ENCODE assay signal across 8 mouse cellular contexts in the genomic region with DNA sequence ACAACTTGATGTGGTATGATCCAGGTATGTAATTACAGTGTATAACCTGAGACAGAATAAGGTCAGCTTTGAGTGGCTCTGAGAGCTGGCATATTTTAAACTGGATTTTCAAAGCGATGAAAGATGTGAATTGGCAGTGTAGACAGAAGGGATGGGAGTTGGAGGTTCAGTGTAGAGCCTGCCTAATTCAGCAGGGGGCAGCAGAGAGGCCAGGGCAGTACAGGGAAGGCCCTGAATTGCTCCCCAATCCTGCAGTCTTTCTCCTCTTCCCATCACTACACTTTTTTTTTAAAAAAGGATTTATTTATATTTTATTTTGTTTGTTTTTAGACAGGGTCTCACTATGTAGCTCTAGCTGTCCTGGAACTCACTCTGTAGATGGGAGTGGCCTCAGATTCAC. TPM values are rescaled to one million over a fixed set of nuclear protein-coding genes. Genes with fewer than 3 reads are reported as not detected.
A peak's percentile ranks its signal among the peaks of the same experiment; 100 is the strongest.
DNase-seq lines count a peak whose midpoint lies in the region; ATAC-seq and TF ChIP-seq lines count a peak whose summit lies in the region.

No protein-coding gene starts in this region.

- TF ChIP-seq EP300 in heart, adult 2 months (IDR thresholded peaks at IDR 0.05; ENCODE audit: insufficient read depth, low read depth, low read length) = no peak

- peak; percentile 93 for TF ChIP-seq CTCF in heart, adult 2 months (IDR thresholded peaks at IDR 0.05)

- no peak for ATAC-seq in heart, embryonic 11.5 days (replicated peaks; ENCODE audit: insufficient number of reproducible peaks, low FRiP score, low TSS enrichment)
- no peak for ATAC-seq in liver, embryonic 13.5 days (ENCODE audit: low read depth)

- intact Hi-C loops in heart, adult 2 months (cut with DNase I) = loop anchor here (2.0 to 10.0 kb wide), 2 partner anchors 63 to 249 kb away; partner anchors contain the start of gene Mrps10
- intact Hi-C loops in gastrocnemius, postnatal 14 days (cut with DNase I; ENCODE audit: low total_unique reads) = loop anchor here (10.0 kb wide), 1 partner anchor 61 kb away; no protein-coding TSS in a partner anchor

- no peak overlapping the region for H3K4me3 ChIP-seq in heart, adult 2 months
- no peak overlapping the region for H3K4me3 ChIP-seq in heart, embryonic 11.5 days (ENCODE audit: low read depth, low read length)
- no peak overlapping the region; the same call in 1 of the 2 replicates for H3K4me3 ChIP-seq in liver, embryonic 13.5 days (replicated peaks)

- H3K9ac ChIP-seq in heart, adult 2 months (ENCODE audit: low read depth, low read length) = no peak overlapping the region
- no peak overlapping the region for H3K9ac ChIP-seq in heart, embryonic 11.5 days (ENCODE audit: low read depth, low read length)
- no peak overlapping the region for H3K9ac ChIP-seq in liver, embryonic 13.5 days

- H3K27ac ChIP-seq in heart, adult 2 months = no peak overlapping the region
- no peak overlapping the region for H3K27ac ChIP-seq in heart, embryonic 11.5 days (ENCODE audit: low read depth, low read length)
- no peak overlapping the region for H3K27ac ChIP-seq in liver, embryonic 13.5 days

- H3K4me1 ChIP-seq in heart, adult 2 months (ENCODE audit: control insufficient read depth, insufficient read depth, low read length) = peaks cover 5% of the 10 kb centered on the region
- peaks cover 17% of the 10 kb centered on the region for H3K4me1 ChIP-seq in heart, embryonic 11.5 days (ENCODE audit: control insufficient read depth, insufficient read depth, low read length)
- H3K4me1 ChIP-seq in liver, embryonic 13.5 days (replicated peaks) = peaks cover 87% of the 10 kb centered on the region

- DNase-seq in heart, adult 2 months = peak in 1 of 2 experiments; percentile 57
- peak; percentile 56 for DNase-seq in urinary bladder, postnatal 14 days (ENCODE audit: low spot score)
- no peak for DNase-seq in urinary bladder, postnatal 36 days (ENCODE audit: low spot score in 2 of 2)
- no peak for DNase-seq in liver, embryonic 13.5 days
- DNase-seq in layer of hippocampus, adult 11-12 months (ENCODE audit: low spot score) = no peak
- DNase-seq in gastrocnemius, postnatal 14 days = no peak
- no peak for DNase-seq in urinary bladder, postnatal 4 days (ENCODE audit: low spot score in 2 of 2)

- H3K4me2 ChIP-seq in heart, embryonic 11.5 days = no peak overlapping the region
- H3K4me2 ChIP-seq in liver, embryonic 13.5 days = 0 out of 2 replicates have a peak overlapping the region, but pooled peaks have one; percentile 88

- no peaks in the 10 kb centered on the region; the same call in 1 of the 2 replicates for H3K79me2 ChIP-seq in heart, adult 2 months (replicated peaks; ENCODE audit: control insufficient read depth, insufficient read depth, low read length)

- no peaks in the 10 kb centered on the region for H3K9me3 ChIP-seq in heart, embryonic 11.5 days (replicated peaks; ENCODE audit: control insufficient read depth, low read length)
- no peaks in the 10 kb centered on the region for H3K9me3 ChIP-seq in liver, embryonic 13.5 days (replicated peaks)

- H3K27me3 ChIP-seq in heart, adult 2 months (ENCODE audit: control insufficient read depth, insufficient read depth, low read length) = no peaks in the 10 kb centered on the region
- H3K27me3 ChIP-seq in heart, embryonic 11.5 days (ENCODE audit: control insufficient read depth, insufficient read depth, low read length) = no peaks in the 10 kb centered on the region
- H3K27me3 ChIP-seq in liver, embryonic 13.5 days = no peaks in the 10 kb centered on the region

- WGBS in heart, adult 2 months = 72% methylated on average over 1 of the region's 1 CpGs
- 86% methylated on average over 1 of the region's 1 CpGs for WGBS in heart, embryonic 11.5 days (ENCODE audit: insufficient replicate concordance)
- 81% methylated on average over 1 of the region's 1 CpGs for WGBS in liver, embryonic 13.5 days (ENCODE audit: insufficient replicate concordance)

- no peaks in the 10 kb centered on the region; the same call in 1 of the 2 replicates for H3K36me3 ChIP-seq in heart, adult 2 months (ENCODE audit: control insufficient read depth, insufficient read depth, low read length)
- H3K36me3 ChIP-seq in heart, embryonic 11.5 days (ENCODE audit: control insufficient read depth, insufficient read depth, low read length) = peaks cover 10% of the 10 kb centered on the region
- H3K36me3 ChIP-seq in liver, embryonic 13.5 days = peaks cover 62% of the 10 kb centered on the region

- no peak for TF ChIP-seq POLR2A in heart, adult 2 months (IDR thresholded peaks at IDR 0.05; ENCODE audit: insufficient read depth, low read depth, low read length)

RNA-seq across cellular contexts. Expression of gene Gm20517, which starts 2.6 kb away (rescaled TPM):
- 1 to 10 TPM; 2.8 TPM for total RNA-seq in heart, adult 2 months (2021)
- 0.27 and 1.5 TPM in 2 replicates for polyA plus RNA-seq in heart, adult 2 months (2012; rRNA removed)
- polyA plus RNA-seq in heart, embryonic 11.5 days (2014; fragmentation: Nextera tagmentation; extraction: Ambion mirVana) = 1.6 and 1.8 TPM in 2 replicates
- polyA plus RNA-seq in liver, embryonic 13.5 days (2015; fragmentation: Nextera tagmentation; extraction: Ambion mirVana) = 1.8 TPM in 2 replicates
- total RNA-seq in gastrocnemius, postnatal 14 days (2021) = 1 to 10 TPM; 1.2 to 1.9 TPM

RNA-seq across cellular contexts. Expression of gene Med20, which starts 2.6 kb away (rescaled TPM):
- 10 to 100 TPM; 13.5 to 15.0 TPM for total RNA-seq in heart, adult 2 months (2021)
- 17.4 and 25.1 TPM in 2 replicates for polyA plus RNA-seq in heart, adult 2 months (2012; rRNA removed)
- polyA plus RNA-seq in heart, embryonic 11.5 days (2014; fragmentation: Nextera tagmentation; extraction: Ambion mirVana) = 30.3 and 36.4 TPM in 2 replicates
- 26.0 and 26.1 TPM in 2 replicates for polyA plus RNA-seq in liver, embryonic 13.5 days (2015; fragmentation: Nextera tagmentation; extraction: Ambion mirVana)
- total RNA-seq in gastrocnemius, postnatal 14 days (2021) = 10 to 100 TPM; 10.3 to 12.6 TPM

RNA-seq across cellular contexts. Expression of gene Bysl, which starts 2.7 kb away (rescaled TPM):
- 10 to 100 TPM; 15.7 to 15.9 TPM for total RNA-seq in heart, adult 2 months (2021)
- 13.2 and 15.6 TPM in 2 replicates for polyA plus RNA-seq in heart, adult 2 months (2012; rRNA removed)
- 26.8 TPM in 2 replicates for polyA plus RNA-seq in heart, embryonic 11.5 days (2014; fragmentation: Nextera tagmentation; extraction: Ambion mirVana)
- 28.0 and 28.4 TPM in 2 replicates for polyA plus RNA-seq in liver, embryonic 13.5 days (2015; fragmentation: Nextera tagmentation; extraction: Ambion mirVana)
- 10 to 100 TPM; 12.3 to 14.8 TPM for total RNA-seq in gastrocnemius, postnatal 14 days (2021)

RNA-seq across cellular contexts. Expression of gene Usp49, which starts 16.5 kb away (rescaled TPM):
- 1 to 10 TPM; 3.4 to 3.6 TPM for total RNA-seq in heart, adult 2 months (2021)
- 2.9 and 3.6 TPM in 2 replicates for polyA plus RNA-seq in heart, adult 2 months (2012; rRNA removed)
- polyA plus RNA-seq in heart, embryonic 11.5 days (2014; fragmentation: Nextera tagmentation; extraction: Ambion mirVana) = 2.7 and 3.7 TPM in 2 replicates
- 3.3 and 4.1 TPM in 2 replicates for polyA plus RNA-seq in liver, embryonic 13.5 days (2015; fragmentation: Nextera tagmentation; extraction: Ambion mirVana)
- total RNA-seq in gastrocnemius, postnatal 14 days (2021) = 1 to 10 TPM; 3.2 to 4.3 TPM
